Mouse (Mus musculus) layer of hippocampus, adult 2 months (tissue): ENCODE results near the gene Wwtr1. TPM values are rescaled to one million over a fixed set of nuclear protein-coding genes. Genes with fewer than 3 reads are reported as not detected.

Experiments
- DNase-seq, 2 experiments: peaks; one replicate each; pipeline ENCODE4 v3.0.0; 2022; ENCODE audit warnings: low spot score in 2 of 2
- H3K27ac ChIP-seq: fragments of 200-600 bp; 2 replicates; pipeline ENCODE4 v1.8.1; 2022
- H3K4me3 ChIP-seq: fragments of 200-600 bp; 2 replicates; pipeline ENCODE4 v1.8.1; 2022; ENCODE audit warnings: mild to moderate bottlenecking
- CTCF ChIP-seq: fragments of 200-600 bp; conservative IDR thresholded peaks from 2 replicates; pipeline ENCODE4 v1.8.1; 2022; ENCODE audit warnings: antibody characterized with exemption, mild to moderate bottlenecking, moderate library complexity
- total RNA-seq, 2 experiments: library from RNA; stranded (reverse); gene quantifications; 2 replicates each; pipeline ENCODE4 v1.2.3; 2021

Gene Wwtr1
- total RNA-seq, 2 experiments from 2014 or later, result 12.7 to 12.9 TPM

DNA sequence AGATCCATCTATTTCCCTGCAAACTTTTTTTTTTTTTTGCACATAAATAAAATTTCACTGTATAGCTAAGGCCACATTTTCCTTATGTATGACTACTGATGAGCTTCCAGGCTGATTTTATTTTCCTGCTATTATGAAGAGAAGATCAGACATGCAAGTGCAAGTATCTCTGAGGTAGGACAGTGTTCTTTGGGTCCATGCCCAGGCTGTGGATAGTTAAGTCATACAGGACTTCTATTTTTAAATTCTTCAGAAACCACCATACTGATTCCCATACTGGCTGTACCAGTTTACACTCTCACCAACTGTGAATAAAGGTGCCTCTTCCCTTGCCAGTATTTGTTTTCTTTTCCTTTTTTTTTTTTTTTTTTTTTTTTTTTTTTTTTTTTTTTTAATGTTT, 48.6 kb downstream of the Wwtr1 start:
- no peak for DNase-seq
- Histone ChIP-seq H3K27ac (no peak overlapping the region), H3K4me3 (no peak overlapping the region)
- no peak for TF ChIP-seq CTCF

DNA sequence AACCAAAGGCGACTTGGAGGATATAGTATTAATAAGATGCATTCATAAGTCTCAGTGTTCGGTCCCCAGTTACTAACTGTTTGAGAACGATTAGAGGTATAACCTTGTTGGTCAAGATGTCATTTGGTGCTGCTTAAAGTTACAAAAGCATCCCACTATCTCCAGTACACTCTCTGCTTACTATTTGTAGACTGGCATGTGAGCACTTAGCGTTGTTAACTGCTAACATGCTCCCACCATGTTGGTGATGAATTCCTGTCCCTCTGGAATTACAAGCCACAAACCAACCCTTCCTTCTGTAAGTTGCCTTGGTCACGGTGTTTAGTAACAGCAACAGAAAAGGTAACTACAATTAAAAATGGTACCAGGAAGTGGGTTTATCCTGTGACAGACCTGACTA, 52.6 kb downstream of the Wwtr1 start:
- H3K27ac ChIP-seq, result no peak overlapping the region
- H3K4me3 ChIP-seq, result no peak overlapping the region
- DNase-seq, result no peak
- no peak for TF ChIP-seq CTCF

DNA sequence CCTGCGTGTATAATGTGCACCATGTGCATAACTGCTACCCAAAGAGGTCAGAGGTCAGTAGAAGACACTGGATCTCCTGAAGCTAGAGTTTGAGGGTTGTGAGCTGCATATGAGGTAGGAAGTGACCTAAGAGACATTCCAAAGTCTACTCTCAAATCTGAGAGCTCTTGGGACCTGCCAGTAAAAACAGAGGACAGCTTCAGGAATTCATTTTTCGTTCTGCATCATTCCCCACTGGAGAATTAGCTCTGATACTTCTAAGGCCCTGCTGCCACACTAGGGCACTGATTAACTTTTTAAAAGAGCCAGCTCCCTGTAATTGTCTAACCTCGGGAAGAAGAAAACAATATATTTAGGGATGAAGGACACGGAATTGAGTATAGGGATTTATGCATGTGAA, 53.8 kb downstream of the Wwtr1 start:
- TF ChIP-seq CTCF, result no peak
- Histone ChIP-seq H3K4me3 (no peak overlapping the region), H3K27ac (no peak overlapping the region)
- DNase-seq, result no peak

DNA sequence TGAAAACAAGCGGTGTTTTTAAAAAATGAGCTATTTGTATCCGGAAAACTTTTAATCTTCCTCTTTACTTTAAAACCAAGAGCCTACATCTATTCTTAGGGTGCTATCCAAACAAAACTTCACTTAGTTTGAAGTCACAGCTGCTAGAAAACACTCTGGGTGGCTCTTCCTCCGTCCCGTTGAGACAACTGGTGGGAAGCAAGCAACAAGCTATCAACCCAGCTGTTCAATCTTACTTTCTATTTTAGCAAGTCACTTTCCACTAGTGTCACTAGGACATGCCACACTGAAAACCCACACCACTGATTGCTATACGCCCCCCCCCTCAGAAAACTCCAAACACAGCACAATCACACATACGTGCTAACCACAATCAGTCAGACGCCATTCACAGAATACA, 55.7 kb downstream of the Wwtr1 start:
- no peak for DNase-seq
- Histone ChIP-seq H3K27ac (no peak overlapping the region), H3K4me3 (no peak overlapping the region)
- no peak for TF ChIP-seq CTCF

DNA sequence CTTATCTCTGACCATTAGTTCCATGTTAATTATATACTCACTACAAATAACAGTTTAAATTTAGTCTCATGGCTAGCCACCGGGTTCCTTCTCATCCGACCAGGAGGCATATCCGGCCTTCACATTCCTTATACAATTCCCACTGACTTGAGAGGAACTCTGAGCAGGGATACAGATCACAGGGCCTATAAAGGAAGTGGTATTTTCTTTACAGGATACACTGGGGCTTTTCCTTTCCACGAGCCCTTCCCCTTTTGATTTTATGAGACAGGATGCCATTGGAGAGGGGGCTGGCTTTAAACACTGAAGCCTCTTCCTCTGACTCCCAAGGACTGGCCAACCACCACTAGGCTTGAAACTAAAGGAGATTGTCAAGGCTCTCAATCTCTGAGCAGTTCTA, 59.6 kb downstream of the Wwtr1 start:
- TF ChIP-seq CTCF, result no peak
- Histone ChIP-seq H3K27ac (no peak overlapping the region), H3K4me3 (no peak overlapping the region)
- no peak for DNase-seq

DNA sequence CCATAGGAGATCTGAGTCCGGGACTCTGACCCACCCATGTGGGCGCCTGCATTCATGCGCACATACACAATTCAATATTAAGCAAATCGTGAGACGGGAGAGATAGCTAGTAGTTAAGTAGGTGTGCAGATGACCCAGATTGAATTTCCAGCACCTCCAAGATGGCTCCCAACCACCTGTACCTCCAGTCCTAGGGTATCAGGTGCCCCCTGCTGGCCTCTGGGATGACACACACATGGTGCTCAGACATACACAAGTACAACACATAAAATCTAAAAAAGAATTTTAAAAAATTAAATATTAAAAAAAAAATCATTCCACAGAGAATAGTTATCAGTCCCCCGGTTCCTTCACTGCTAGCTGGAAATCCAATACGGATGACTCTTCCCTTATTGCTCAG, 60.7 kb downstream of the Wwtr1 start:
- TF ChIP-seq CTCF, result peak; percentile 33
- no peak overlapping the region for H3K4me3 ChIP-seq
- no peak overlapping the region for H3K27ac ChIP-seq
- no peak for DNase-seq

DNA sequence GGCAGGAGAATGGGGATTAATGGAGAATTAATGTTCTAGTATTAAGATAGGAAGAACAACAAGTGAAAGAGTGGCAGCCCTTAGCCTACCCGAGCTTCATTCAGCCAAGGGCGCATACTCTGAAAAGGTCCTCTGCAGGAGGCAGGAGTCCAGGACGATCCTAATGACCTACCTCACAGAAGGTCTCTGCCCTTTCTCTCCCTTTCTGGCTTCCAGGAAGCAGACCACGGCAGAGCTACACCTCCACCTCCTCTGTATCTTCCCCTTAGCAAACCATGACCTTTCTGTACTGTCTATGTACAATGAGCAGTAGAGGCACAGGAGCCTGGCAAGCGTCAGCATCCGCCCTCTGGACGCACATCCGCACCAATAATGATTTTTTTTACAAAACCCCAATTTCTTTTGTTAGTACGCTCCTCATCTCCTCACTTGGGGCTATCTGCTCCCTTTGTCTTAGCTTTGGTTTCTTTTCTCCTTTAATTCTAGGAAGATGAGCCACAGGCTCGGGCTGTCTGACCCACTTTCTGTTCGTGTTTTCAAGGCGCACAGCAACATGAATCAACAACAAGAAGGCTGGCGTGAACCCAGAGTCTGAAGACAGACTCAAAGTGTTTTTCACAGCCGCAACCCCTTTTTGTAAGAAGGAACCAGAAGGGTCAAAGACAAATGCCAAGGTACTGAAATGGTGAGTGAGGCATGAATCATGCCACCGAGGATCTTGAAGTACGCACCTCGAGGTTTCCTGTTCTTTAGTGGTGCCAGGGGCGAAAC, 63.7 kb downstream of the Wwtr1 start:
- TF ChIP-seq CTCF, result no peak
- Histone ChIP-seq H3K27ac (peak overlapping the region; percentile 76), H3K4me3 (peak overlapping the region; percentile 34)
- no peak for DNase-seq

DNA sequence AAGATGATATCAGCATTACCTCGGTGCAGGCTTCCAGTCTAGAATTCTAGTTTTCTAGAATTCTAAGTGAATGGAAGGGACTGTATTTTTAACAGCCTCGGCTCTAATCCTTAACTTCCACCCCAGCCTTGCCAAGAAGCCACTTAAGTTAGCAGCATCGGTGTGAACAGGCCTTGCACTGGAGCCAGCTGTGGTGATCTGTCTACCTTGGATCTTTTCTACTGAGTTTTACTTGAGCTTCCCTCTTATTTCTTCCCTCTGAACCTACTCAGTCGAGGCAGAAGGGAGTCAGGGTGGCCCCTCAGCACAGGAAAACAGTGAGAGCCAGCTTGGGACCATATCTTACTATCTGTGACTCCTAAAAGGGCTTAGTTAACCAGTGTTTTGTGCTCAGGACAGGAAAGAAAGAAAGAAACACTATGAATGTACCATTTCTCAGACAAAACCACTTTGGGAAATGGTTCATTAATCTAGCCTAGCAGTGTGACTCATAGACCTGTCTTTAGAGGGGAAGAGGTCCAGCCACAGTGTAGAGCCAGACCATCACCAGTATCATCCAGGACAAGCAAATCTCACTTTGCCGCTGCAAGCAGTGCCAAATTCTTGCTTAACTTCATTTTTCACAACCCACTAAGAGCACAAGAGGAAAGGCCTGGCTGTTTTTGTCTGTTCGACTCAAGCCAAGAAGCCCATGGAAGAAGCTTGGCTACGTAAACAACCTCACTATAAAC, 65.6 kb downstream of the Wwtr1 start:
- no peak for TF ChIP-seq CTCF
- Histone ChIP-seq H3K27ac (peak overlapping the region; percentile 36; the same call in 1 of the 2 replicates), H3K4me3 (no peak overlapping the region)
- DNase-seq, result no peak

DNA sequence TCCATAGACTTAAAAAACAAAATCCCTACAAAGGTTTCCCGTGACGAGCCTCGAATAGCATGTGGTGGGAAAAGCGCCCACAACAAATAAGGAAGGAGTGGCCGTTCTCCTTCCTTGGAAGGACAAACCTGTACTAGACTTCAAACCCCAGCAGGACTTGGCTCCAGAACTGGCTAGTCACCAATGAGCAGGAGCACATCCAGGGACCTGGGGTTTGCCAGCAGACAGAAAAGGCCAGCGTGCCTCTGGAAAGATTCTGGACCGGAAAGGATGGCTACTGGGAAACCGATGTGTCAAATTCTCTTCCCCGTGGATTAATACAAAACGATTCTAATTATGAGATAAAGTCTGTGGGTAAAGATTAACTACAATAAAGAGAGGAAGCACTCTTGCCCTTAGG, 69.7 kb downstream of the Wwtr1 start:
- H3K27ac ChIP-seq, result peak overlapping the region; percentile 53; the same call in 1 of the 2 replicates
- no peak overlapping the region for H3K4me3 ChIP-seq
- TF ChIP-seq CTCF, result no peak
- DNase-seq, result peak; percentile 11 to 25

DNA sequence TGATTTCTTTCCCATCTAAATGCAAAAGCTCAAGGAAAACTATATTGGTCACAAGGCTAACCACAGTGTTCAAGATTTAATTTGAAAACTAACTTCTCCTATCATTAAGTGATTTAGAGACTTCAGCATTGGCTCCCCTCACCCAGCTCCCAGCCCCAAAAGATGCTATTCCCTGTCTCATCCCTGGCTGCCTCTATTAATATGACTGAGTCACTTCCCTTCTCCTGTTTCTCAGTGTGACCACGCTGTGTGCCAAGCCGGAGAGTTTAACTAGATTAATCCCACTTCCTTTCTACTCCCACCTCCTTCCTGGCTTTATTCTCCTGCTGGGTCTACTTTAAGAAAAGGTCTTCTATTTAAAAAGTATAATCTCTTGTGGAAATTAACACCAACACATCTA, 71.0 kb downstream of the Wwtr1 start:
- DNase-seq, result peak in 1 of 2 experiments; percentile 23
- Histone ChIP-seq H3K27ac (no peak overlapping the region), H3K4me3 (no peak overlapping the region)
- TF ChIP-seq CTCF, result no peak

DNA sequence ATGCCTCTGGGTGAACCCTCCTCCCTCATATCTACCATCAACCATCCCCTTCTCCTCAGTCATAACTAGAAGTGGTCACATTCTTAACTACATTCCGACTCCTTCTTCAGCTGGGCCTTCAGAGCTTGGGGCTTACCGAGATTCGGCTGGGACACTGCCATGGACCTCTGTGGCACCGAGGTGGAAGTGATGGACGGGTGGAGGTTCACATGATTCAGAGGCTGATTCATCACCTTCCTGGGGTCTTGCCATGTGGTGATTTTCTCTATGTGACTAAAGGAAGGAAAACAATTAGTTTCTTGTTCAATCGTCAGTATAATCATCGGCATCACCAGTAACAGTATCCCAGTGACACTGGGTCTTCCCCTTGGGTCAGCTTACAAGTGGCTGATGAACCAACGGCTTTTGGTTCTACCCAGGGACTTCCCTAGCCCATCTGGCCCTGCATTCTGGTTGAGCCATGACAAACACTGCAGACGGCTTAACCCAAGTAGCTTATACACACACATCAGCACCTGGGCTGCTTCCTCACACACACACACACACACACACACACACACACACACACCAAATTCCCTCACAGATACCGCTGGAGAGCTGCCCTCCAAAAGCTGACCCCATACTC, 74.0 kb downstream of the Wwtr1 start:
- Histone ChIP-seq H3K27ac (no peak overlapping the region), H3K4me3 (no peak overlapping the region)
- TF ChIP-seq CTCF, result no peak
- no peak for DNase-seq

DNA sequence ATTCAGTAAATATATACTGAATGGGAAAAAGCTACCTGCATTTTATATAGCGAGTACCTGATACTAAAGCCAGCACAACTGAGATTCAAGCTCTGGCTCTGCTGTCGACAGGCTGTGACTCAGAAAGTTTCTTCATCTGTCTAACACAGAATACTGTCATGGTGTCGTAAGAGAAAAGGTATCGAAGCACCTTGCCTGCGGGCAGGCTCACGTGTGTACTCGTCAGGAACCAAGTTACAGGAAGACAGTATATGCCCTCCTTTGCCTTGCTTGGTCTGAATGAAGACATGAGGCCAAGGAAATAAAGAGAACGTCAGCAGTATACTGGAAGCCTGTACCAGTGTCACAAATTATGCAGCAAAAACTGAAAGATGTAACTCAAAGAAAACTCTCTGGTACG, 74.9 kb downstream of the Wwtr1 start:
- Histone ChIP-seq H3K27ac (no peak overlapping the region), H3K4me3 (no peak overlapping the region)
- TF ChIP-seq CTCF, result no peak
- no peak for DNase-seq

DNA sequence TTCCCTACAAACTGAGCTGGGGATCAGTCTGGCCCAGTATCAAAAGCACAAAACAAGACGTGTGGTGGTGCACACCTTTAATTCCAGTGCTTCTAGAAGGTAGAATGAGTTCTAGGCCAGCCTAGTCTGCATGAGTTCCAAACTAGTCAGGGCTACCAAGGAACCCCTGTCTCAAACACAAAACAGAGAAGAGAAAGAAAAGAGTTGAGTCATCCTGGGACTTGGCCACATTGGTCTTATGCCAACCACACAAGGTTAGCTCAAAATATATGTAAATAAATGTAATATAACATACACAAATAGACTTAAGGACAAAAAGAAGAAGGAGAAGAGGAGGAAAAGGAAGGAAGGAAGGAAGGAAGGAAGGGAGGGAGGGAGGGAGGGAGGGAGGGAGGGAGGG, 77.9 kb downstream of the Wwtr1 start:
- Histone ChIP-seq H3K27ac (no peak overlapping the region), H3K4me3 (no peak overlapping the region)
- DNase-seq, result no peak
- no peak for TF ChIP-seq CTCF

DNA sequence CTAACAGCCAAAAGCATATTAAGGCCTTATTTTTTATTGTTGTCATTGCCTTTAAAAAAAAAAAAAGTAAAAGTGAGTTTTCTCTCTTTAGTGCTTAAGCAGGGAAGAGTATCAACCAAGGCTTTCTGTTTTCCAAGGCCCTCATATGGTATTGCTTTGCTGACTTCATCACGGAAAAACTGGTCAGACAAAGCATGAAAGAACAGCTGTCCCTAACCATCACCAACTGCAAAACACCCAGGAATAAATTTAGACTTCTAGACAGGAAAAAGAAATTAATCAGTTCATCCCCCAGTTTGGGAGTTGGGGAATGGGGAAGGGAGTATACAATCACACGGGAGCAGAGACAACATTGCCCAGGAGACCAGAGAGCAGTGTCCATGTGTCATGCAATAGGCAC, 79.3 kb downstream of the Wwtr1 start:
- no peak for TF ChIP-seq CTCF
- H3K4me3 ChIP-seq, result no peak overlapping the region
- no peak overlapping the region for H3K27ac ChIP-seq
- DNase-seq, result no peak
